Mouse (Mus musculus) embryonic facial prominence, embryonic 10.5 days (tissue): ENCODE data around the gene Smg9. TPM values are rescaled to one million over a fixed set of nuclear protein-coding genes. Genes with fewer than 3 reads are reported as not detected.

Source experiments
- DNase-seq: peaks from one replicate; pipeline ENCODE4 v3.0.0-alpha.2; 2017; ENCODE audit warnings: low spot score
- H3K27ac ChIP-seq: fragments of 300-500 bp; sonication (generic); replicated peaks from 2 replicates; pipeline ENCODE4 v1.5.1; 2016; ENCODE audit warnings: mild to moderate bottlenecking
- H3K27me3 ChIP-seq: fragments of 300-500 bp; sonication (generic); replicated peaks from 2 replicates; pipeline ENCODE4 v1.6.1; 2016; ENCODE audit warnings: low read depth, mild to moderate bottlenecking; ENCODE audit not compliant: poor library complexity, severe bottlenecking
- H3K36me3 ChIP-seq: fragments of 300-500 bp; sonication (generic); replicated peaks from 2 replicates; pipeline ENCODE4 v1.6.1; 2016; ENCODE audit warnings: mild to moderate bottlenecking, moderate library complexity
- H3K4me1 ChIP-seq: fragments of 300-500 bp; sonication (generic); 2 replicates; pipeline ENCODE4 v1.6.1; 2016
- H3K4me3 ChIP-seq: fragments of 300-500 bp; sonication (generic); 2 replicates; pipeline ENCODE4 v1.5.1; 2016; ENCODE audit warnings: mild to moderate bottlenecking, moderate library complexity
- H3K9me3 ChIP-seq: fragments of 300-500 bp; sonication (generic); 2 replicates; pipeline ENCODE4 v1.6.1; 2016; ENCODE audit warnings: mild to moderate bottlenecking
- WGBS: fragments of 180-500 bp; shearing (Covaris S2); methylation state at CpG from one replicate; pipeline ENCODE4 v1.1.7; 2016; 5-methylcytosine and 5-hydroxymethylcytosine counted together
- polyA plus RNA-seq: library from polyadenylated mRNA; unstranded; fragments of >200 nt; fragmentation: Nextera tagmentation; extraction: Ambion mirVana; gene quantifications from 2 replicates; pipeline ENCODE4 v1.2.1, GENCODE M21; 2016

The Smg9 gene
- polyA plus RNA-seq, 1 experiment from 2014 or later, result 25.8 TPM

DNA sequence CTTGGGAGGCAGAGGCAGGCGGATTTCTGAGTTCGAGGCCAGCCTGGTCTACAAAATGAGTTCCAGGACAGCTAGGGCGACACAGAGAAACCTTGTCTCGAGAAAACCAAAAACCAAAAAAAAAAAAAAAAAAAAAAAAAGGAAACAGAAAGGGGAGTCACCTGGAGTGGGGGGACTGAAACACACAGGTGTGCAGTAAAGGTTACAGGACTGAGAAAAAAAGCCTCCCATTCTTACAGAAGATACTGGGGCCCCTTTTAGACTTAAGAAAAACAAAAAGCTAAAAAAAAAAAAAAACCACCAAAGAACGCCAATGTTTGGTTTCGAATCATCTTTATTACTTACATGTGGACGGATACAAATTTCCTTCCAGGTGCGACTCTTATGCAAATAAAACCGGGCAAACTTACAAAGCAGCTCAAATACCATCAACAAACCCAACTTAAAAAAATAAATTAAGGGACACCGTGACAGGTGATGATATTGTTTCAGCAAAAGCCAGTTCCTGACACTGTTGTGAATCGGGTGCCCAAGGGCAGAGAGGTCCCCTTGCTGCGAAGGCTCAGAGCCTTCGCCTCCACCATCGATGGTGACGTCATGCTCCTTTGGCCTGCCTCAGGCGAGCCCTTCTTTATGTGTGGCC is 16.6 kb upstream of the Smg9 start:
- DNase-seq, result no peak
- Histone ChIP-seq H3K27me3 (peaks cover 24% of the 10 kb centered on the region), H3K36me3 (no peaks in the 10 kb centered on the region), H3K4me1 (peaks cover 22% of the 10 kb centered on the region), H3K4me3 (no peak overlapping the region), H3K9me3 (no peaks in the 10 kb centered on the region), H3K27ac (no peak overlapping the region)
- WGBS, result 80% methylated on average over 16 of the region's 16 CpGs

DNA sequence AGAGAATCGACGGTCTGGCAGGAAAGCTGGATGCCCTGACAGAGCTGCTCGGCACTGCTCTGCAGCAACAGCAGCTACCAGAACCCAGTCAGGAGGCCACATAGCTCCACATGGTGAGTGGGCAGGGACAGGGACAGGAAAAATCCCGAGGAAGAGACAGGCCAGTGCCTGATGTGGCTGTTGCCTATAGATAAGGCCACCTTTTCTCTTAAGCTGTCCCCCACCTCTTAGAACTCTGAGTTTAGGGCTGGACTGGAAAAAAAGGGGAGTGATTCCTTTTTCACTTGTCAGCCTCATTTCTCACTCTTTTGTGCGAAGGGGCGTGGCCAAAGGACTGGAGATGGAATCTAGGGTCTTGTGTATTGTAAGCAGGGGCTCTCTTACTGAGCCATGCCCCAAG is 15.3 kb upstream of the Smg9 start:
- no peak overlapping the region; the same call in 1 of the 2 replicates for H3K27ac ChIP-seq
- H3K4me1 ChIP-seq, result peaks cover 15% of the 10 kb centered on the region
- WGBS, result 64% methylated on average over 6 of the region's 6 CpGs

DNA sequence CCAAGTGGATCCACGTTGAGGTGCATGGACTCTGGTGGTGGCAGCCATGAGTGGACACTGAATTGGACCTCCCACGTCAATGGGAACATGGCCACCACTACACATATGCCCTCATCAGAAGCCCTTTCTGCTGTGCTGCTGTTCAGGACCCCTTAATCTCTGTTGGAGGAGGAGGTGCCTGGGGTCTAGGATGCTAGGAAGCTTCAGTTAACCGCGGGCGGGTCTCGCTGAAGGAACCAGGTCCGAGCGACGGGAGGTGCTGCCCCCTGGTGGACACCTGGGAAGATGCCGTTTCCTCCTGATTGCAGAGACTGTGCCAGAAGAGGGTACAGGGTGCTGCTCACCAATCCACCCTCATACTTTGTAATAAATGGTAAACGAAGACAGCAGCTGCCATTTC is 14.6 kb upstream of the Smg9 start:
- 8% methylated on average over 11 of the region's 11 CpGs for whole genome bisulfite sequencing
- Histone ChIP-seq H3K27ac (no peak overlapping the region), H3K27me3 (peaks cover 17% of the 10 kb centered on the region), H3K36me3 (no peaks in the 10 kb centered on the region), H3K9me3 (no peaks in the 10 kb centered on the region), H3K4me1 (peaks cover 16% of the 10 kb centered on the region), H3K4me3 (peak overlapping the region; percentile 23; the same call in 1 of the 2 replicates)
- DNase-seq, result peak; percentile 85

More for the DNA sequence above, 15.3 kb upstream of the Smg9 start:
- Histone ChIP-seq H3K36me3 (no peaks in the 10 kb centered on the region), H3K27me3 (peaks cover 17% of the 10 kb centered on the region), H3K9me3 (no peaks in the 10 kb centered on the region), H3K4me3 (no peak overlapping the region)
- no peak for DNase-seq

DNA sequence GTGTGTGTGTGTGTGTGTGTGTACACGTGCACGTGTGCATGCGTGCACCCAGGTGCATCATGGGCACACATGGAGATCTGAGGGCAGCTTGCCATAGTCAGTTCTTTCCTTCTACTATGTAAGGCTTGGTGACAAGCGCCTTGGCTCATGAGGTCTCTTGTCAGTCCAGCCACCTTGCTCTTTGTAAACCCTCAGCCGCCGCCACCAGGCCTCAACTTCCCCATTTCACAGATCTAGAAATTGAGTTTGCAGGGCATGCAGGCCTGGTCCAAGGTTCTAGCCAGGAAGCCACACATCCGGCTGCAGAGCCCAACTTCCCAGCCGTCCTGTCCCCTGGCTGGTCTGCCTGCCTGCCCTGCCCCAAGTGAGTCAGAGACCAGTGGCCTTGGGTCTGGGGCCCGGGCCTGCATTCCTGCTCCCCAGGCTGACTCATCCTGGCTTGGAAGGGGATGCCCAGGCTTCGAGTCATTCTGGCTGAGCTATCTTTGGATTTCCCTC is 12.3 kb upstream of the Smg9 start:
- WGBS, result 83% methylated on average over 10 of the region's 10 CpGs
- no peak overlapping the region for H3K27ac ChIP-seq
- H3K4me3 ChIP-seq, result no peak overlapping the region
- no peak for DNase-seq
- H3K9me3 ChIP-seq, result no peaks in the 10 kb centered on the region
- H3K27me3 ChIP-seq, result peaks cover 17% of the 10 kb centered on the region
- H3K4me1 ChIP-seq, result peaks cover 18% of the 10 kb centered on the region
- H3K36me3 ChIP-seq, result no peaks in the 10 kb centered on the region

DNA sequence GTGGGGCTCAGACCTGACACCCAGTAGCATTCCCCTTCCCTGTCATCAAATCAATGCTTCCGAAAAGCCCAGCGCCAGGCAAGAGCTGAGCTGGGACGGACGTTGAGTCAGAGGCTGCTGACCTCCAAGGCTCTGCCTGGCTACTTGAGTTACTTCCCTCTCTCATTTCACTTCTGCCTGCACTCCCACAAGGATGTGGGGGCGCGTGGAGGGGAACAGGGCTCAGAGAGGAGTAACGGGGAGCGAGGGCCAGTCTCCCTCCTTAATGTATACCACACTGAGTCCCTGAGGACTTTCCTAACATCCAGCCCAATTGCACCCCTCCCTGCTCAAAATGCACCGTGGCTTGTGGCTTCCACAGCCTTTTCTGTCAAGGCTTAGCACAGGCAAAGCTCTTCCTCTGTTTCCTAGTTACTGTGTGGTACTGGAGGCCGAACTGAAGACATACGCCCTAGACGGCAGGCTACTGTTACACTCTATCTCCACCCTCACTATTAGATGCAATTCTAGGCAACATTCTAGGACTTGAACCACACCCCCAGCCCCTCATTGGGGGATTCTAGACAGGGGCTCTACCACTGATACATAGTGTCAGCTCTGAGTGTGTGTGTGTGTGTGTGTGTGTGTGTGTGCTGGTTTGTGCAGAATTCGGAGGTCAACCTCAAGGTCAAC is 9.8 kb upstream of the Smg9 start:
- Histone ChIP-seq H3K4me3 (no peak overlapping the region), H3K36me3 (no peaks in the 10 kb centered on the region), H3K27me3 (peaks cover 2% of the 10 kb centered on the region; the same call in 1 of the 2 replicates), H3K9me3 (no peaks in the 10 kb centered on the region), H3K4me1 (peaks cover 18% of the 10 kb centered on the region), H3K27ac (no peak overlapping the region)
- DNase-seq, result no peak
- 61% methylated on average over 13 of the region's 13 CpGs for WGBS

DNA sequence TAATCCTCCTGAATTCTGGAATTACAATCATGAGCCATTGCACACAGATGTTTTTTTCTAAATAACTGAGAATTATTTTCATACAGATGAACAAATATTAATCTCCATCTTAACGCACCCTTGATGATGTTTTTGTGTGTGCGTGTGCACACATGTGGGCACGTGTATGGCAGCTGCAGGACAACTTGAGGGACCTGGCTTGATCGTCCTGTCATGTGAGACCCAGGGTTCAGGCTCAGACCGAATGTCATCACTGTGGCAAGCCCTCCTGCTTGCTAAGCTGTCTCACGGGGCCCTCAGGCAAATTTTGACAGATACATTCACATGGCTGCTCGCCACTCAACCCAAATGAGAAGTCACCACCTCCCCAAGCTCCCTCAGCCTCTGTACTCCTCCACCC is 8.9 kb upstream of the Smg9 start:
- no peaks in the 10 kb centered on the region for H3K36me3 ChIP-seq
- peaks cover 18% of the 10 kb centered on the region for H3K4me1 ChIP-seq
- no peak overlapping the region for H3K4me3 ChIP-seq
- no peaks in the 10 kb centered on the region for H3K27me3 ChIP-seq
- no peaks in the 10 kb centered on the region for H3K9me3 ChIP-seq
- H3K27ac ChIP-seq, result peak overlapping the region; percentile 19; the same call in 1 of the 2 replicates
- 55% methylated on average over 7 of the region's 7 CpGs for WGBS
- no peak for DNase-seq

DNA sequence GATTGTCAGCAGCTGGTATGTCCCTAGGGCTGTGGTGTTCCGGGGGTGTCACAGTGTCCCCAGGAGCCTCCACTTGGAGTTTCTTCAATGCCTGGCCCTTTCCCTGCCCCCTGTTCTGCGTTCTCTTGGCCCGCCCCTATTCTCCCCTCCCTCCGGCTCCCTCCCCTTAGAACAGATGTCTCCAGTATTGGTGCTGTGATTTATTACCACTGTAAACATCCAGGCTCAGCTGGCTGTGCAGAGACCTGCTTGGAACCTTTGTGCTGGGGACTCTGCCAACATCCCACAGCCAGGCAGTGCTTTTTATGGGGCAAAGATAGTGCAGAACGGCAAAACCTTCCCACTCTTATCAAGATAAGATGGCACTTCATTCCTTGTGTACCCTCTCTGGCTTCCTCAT is 8.3 kb upstream of the Smg9 start:
- no peaks in the 10 kb centered on the region for H3K36me3 ChIP-seq
- H3K4me1 ChIP-seq, result peaks cover 18% of the 10 kb centered on the region
- no peaks in the 10 kb centered on the region for H3K27me3 ChIP-seq
- H3K27ac ChIP-seq, result peak overlapping the region; percentile 19; the same call in 1 of the 2 replicates
- DNase-seq, result no peak
- H3K4me3 ChIP-seq, result no peak overlapping the region
- no peaks in the 10 kb centered on the region for H3K9me3 ChIP-seq
- WGBS, result 46% methylated on average over 5 of the region's 5 CpGs

DNA sequence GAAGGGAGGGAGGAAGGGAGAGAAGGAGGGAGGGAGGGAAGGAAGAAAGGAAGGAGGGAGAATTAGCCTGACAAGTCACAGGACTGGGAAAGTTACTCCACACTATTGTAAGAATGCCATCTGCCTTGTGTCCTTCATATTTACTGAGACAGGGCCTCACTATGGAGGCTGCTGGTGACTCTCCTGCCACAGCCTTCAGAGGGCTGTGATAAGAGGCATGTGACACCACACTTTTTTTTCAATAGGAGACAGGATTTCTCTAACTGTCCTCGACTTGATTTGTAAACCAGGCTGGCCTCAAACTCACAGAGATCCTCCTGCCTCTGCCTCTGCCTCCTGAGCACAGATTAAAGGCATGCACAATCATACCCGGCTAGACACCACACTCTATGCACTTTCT is 7.7 kb upstream of the Smg9 start:
- Histone ChIP-seq H3K27ac (no peak overlapping the region), H3K36me3 (no peaks in the 10 kb centered on the region), H3K4me1 (peaks cover 18% of the 10 kb centered on the region), H3K9me3 (no peaks in the 10 kb centered on the region), H3K4me3 (no peak overlapping the region), H3K27me3 (no peaks in the 10 kb centered on the region)
- DNase-seq, result no peak
- WGBS, result 78% methylated on average over 2 of the region's 2 CpGs

DNA sequence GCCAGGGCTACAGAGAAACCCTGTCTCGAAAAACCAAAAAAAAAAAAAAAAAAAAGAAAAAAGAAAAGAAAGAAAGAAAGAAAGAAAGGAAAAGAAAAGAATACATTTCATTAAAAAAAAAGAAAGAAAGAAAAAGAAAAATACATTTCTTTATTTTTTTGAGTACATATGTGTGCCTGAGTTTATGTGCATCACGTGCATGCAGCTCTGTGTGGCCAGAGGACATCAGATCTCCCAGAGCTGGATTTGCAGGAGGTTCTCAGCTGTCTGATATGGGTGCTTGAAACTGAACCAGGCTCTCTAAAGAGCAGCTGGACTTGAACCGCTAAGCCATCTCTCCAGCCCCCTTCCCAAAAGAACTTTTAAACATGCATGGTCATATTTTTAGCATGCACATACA is 5.4 kb upstream of the Smg9 start:
- 73% methylated on average over 3 of the region's 3 CpGs for WGBS
- DNase-seq, result no peak
- Histone ChIP-seq H3K9me3 (no peaks in the 10 kb centered on the region), H3K27me3 (no peaks in the 10 kb centered on the region), H3K4me1 (peaks cover 20% of the 10 kb centered on the region), H3K36me3 (no peaks in the 10 kb centered on the region), H3K4me3 (no peak overlapping the region), H3K27ac (no peak overlapping the region)

DNA sequence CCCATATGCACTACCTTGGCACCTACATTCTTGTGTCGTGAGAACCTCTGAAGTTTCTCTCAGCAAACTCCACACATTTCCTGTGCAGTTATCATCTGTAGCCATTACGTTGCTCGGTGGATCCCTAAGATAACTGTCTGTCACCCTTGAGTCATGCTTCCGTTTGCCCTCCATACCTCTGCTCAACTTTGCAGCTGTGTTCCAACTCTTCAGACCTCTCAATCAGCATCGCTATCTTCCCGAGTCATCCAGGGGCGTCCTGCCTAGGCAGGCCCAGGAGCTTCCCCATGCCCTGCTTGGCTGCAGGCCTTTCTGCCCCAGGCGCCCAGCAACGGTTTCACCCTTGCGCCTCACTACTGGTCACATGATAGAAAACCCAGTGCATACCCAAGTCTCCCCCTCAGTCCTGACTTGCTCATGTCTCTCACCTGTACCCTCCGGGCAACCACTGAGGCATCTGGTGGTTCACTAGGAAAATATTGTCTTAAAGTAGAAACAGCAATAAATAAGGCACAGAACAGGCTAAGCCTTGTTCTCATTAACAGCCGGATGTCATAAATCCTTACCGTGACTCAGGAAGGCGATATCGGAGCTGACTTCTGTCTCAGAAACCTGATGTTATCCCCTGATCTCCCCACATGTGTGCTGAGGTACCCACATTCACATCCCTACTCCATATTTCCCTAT is 4.8 kb upstream of the Smg9 start:
- Histone ChIP-seq H3K36me3 (no peaks in the 10 kb centered on the region), H3K9me3 (0 out of 2 replicates have a peak, but pooled peaks cover 3% of the 10 kb centered on the region), H3K27me3 (no peaks in the 10 kb centered on the region), H3K27ac (no peak overlapping the region), H3K4me1 (peaks cover 18% of the 10 kb centered on the region), H3K4me3 (no peak overlapping the region)
- DNase-seq, result no peak
- WGBS, result 81% methylated on average over 15 of the region's 15 CpGs

DNA sequence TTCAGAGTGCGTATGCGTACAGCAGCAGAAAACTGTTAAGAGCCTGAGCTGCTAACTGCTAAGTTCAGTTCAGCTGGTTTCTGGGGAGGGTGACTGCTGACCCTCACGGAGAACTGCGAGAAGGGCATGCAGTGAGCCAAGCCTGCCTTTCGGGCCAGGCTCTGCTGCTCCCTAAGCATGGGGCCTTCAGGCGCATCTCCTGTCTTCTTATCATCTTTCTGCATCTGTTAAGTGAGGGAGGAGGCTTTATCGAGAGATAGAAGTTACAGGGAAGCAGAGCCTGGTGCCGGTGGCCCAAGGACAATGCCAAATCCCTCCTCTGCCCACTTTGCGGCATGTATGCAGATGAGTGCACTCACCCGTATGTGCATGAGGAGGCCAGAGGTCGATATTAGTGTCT is 2.6 kb upstream of the Smg9 start:
- Histone ChIP-seq H3K36me3 (peaks cover 9% of the 10 kb centered on the region), H3K4me1 (peaks cover 8% of the 10 kb centered on the region), H3K27ac (no peak overlapping the region), H3K27me3 (no peaks in the 10 kb centered on the region), H3K9me3 (0 out of 2 replicates have a peak, but pooled peaks cover 5% of the 10 kb centered on the region), H3K4me3 (no peak overlapping the region)
- no peak for DNase-seq
- 82% methylated on average over 11 of the region's 11 CpGs for WGBS

DNA sequence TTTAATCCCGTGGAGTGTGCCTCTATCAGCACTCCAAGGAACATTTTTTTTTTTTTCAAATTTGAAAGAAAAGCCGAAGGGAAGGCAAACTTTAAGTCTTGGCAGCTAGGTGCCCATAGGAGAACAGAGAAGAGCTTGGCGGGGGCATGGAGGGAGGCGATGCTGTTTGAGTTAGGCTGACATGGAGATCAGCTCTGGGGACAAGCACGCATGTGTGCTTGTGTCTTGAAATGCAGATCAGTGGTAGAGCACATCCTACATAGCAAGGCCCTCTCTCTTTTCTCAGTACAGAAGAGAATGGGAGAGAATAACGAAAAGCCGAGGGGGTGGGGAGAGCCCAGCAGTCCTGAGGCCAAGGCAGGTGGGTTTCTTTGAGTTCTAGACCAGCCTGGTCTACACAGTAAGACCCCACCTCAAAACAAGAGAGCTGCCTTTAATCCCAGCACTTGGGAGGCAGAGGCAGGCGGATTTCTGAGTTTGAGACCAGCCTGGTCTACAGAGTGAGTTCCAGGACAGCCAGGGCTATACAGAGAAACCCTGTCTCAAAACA is 980 bp upstream of the Smg9 start:
- no peak for DNase-seq
- Histone ChIP-seq H3K9me3 (peaks cover 10% of the 10 kb centered on the region; the same call in 1 of the 2 replicates), H3K36me3 (peaks cover 25% of the 10 kb centered on the region), H3K27ac (no peak overlapping the region), H3K4me1 (peaks cover 8% of the 10 kb centered on the region), H3K27me3 (no peaks in the 10 kb centered on the region), H3K4me3 (peak overlapping the region; percentile 73; the same call in 1 of the 2 replicates)
- WGBS, result 93% methylated on average over 8 of the region's 8 CpGs
